Mouse (Mus musculus) limb, embryonic 15.5 days (tissue): ENCODE results near the gene Fibin. TPM values are rescaled to one million over a fixed set of nuclear protein-coding genes. Genes with fewer than 3 reads are reported as not detected.
A peak's percentile ranks its signal among the peaks of the same experiment; 100 is the strongest.

ENCODE experiments used
- ATAC-seq: fragments of 200-750 bp; cut with Nextera tagmentation; 2 replicates; pipeline ENCODE4 v1.8.0; 2017; ENCODE audit warnings: low read depth, moderate TSS enrichment; ENCODE audit not compliant: insufficient number of reproducible peaks, low FRiP score, low TSS enrichment
- H3K27ac ChIP-seq: fragments of 300-500 bp; sonication (generic); 2 replicates; pipeline ENCODE4 v1.5.1; 2015; ENCODE audit warnings: moderate library complexity, mild to moderate bottlenecking, inconsistent platforms
- H3K27me3 ChIP-seq: fragments of 300-500 bp; sonication (generic); 2 replicates; pipeline ENCODE4 v1.6.1; 2015; ENCODE audit warnings: inconsistent platforms
- H3K36me3 ChIP-seq: fragments of 300-500 bp; sonication (generic); 2 replicates; pipeline ENCODE4 v1.6.1; 2015; ENCODE audit warnings: inconsistent platforms
- H3K4me1 ChIP-seq: fragments of 300-500 bp; sonication (generic); 2 replicates; pipeline ENCODE4 v1.6.1; 2015; ENCODE audit warnings: inconsistent platforms
- H3K4me2 ChIP-seq: fragments of 300-500 bp; sonication (generic); 2 replicates; pipeline ENCODE4 v1.6.1; 2015; ENCODE audit warnings: mild to moderate bottlenecking, inconsistent platforms
- H3K4me3 ChIP-seq: fragments of 300-500 bp; sonication (generic); 2 replicates; pipeline ENCODE4 v1.5.1; 2015; ENCODE audit warnings: mild to moderate bottlenecking, inconsistent platforms
- H3K9ac ChIP-seq: fragments of 300-500 bp; sonication (generic); 2 replicates; pipeline ENCODE4 v1.6.1; 2015; ENCODE audit warnings: inconsistent platforms
- H3K9me3 ChIP-seq: fragments of 300-500 bp; sonication (generic); 2 replicates; pipeline ENCODE4 v1.6.1; 2016; ENCODE audit warnings: inconsistent platforms
- WGBS: fragments of 180-500 bp; shearing (Covaris S2); methylation state at CpG from one replicate; pipeline ENCODE4 v1.1.7; 2015; 5-methylcytosine and 5-hydroxymethylcytosine counted together
- polyA plus RNA-seq: library from polyadenylated mRNA; unstranded; fragments of >200 nt; fragmentation: Nextera tagmentation; extraction: Ambion mirVana; gene quantifications from 2 replicates; pipeline ENCODE4 v1.2.1, GENCODE M21; 2015

Fibin gene
- 119 and 120 TPM in 2 replicates for polyA plus RNA-seq

DNA sequence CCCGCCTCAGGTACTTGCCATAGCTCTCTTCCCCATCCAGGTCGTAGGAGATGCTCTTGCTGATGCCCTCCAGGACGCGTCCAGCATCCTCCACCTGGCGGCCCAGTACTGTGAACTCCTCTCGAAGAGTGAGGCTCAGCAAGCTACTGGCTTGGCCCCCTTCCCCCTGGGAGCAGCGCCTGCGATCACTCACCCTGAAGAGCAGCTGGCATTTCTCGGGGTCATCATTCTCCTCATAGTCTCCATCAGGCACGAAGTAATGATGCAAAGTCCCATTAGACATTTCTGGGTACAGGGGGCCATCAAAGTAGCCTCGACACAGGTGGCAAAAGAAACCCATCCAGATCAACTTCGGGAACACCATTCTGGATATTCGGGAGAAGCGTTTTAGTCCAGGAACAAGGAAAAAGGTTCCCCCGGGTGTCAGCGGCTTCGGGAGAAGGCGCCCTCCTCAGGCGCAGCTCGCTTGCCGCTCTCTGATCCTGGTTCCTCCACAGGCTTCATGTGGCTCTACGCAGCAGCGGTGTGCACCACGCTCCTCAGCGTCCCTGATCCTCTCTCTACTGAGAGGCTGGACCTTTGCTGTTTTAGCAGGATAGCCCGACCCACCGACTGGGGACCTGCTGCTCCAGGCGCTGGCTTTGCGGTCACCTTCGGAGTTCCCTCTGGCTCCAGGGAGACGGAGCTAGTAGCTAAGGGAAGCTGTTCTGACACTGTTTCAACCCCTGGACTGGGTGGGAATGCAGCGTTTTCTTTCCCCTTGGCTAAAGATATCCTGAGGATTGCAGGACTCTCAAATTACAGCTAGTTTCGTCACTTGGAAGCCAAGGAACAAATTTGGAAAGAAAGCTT lies at the start of gene Fibin:
Gene Fibin (minus strand): TSS at position 752 of the 852 bp plus-strand sequence.
- peak; percentile 86 for ATAC-seq
- peak within 1 kb of the TSS; percentile 60 for H3K4me2 ChIP-seq
- H3K9ac ChIP-seq = peak within 1 kb of the TSS; percentile 55
- no peaks in the 10 kb centered on the region for H3K27me3 ChIP-seq
- peak within 1 kb of the TSS; percentile 55 for H3K4me3 ChIP-seq
- no peaks in the 10 kb centered on the region for H3K36me3 ChIP-seq
- 2% methylated on average over 33 of the region's 33 CpGs for WGBS
- no peaks in the 10 kb centered on the region for H3K9me3 ChIP-seq
- peak within 1 kb of the TSS; percentile 91 for H3K27ac ChIP-seq
- peaks cover 5% of the 10 kb centered on the region; the same call in 1 of the 2 replicates for H3K4me1 ChIP-seq

DNA sequence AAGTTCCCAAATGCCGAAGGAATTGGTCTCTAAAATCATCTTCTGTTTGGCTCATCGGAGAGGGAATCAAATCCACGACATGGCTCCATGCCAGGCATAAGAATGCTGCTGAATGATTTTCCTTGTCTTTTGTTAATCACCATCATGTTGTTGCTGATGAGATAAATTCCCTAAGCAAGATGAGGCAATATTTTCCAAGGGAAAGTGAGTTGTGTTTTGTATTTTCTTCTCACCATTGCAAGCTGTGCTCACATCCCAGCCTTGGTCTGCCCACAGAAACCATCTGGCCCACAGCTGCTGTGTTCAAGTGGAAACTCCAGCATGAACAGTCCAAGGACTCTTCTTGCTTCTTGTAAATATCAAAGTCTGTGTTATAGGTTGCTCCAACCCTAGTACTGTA lies 48.4 kb upstream of the Fibin start:
- H3K4me3 ChIP-seq = no peak overlapping the region
- H3K9ac ChIP-seq = no peak overlapping the region
- no peaks in the 10 kb centered on the region for H3K27me3 ChIP-seq
- no peak overlapping the region for H3K27ac ChIP-seq
- no peaks in the 10 kb centered on the region for H3K4me1 ChIP-seq
- no peak overlapping the region for H3K4me2 ChIP-seq
- no peaks in the 10 kb centered on the region for H3K9me3 ChIP-seq
- 70% methylated on average over 3 of the region's 3 CpGs for WGBS
- H3K36me3 ChIP-seq = no peaks in the 10 kb centered on the region
- no peak for ATAC-seq

DNA sequence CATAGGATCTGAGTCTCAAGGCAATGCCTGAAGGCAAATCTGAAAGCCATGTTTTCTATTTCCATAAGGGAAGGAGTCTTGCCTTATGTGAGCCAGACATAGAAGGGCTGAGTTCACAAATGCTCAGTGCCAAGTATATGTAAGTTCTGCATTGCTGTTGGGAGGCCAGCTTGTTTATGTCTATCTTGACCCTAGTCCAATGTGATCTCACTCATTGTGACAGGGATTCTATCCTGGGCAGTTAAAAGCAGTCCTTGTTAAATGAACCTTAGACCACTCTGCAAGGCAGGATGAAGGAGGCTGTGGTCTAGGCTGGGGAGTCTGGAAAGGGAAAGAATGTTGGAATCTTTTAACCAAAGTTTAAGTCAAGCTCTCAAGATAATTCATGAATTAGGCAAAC lies 45.8 kb upstream of the Fibin start:
- 0 out of 2 replicates have a peak overlapping the region, but pooled peaks have one; percentile 33 for H3K27ac ChIP-seq
- no peak overlapping the region for H3K4me2 ChIP-seq
- H3K9ac ChIP-seq = no peak overlapping the region
- H3K4me3 ChIP-seq = no peak overlapping the region
- H3K4me1 ChIP-seq = no peaks in the 10 kb centered on the region
- no peaks in the 10 kb centered on the region for H3K9me3 ChIP-seq
- no peaks in the 10 kb centered on the region for H3K36me3 ChIP-seq
- no peaks in the 10 kb centered on the region for H3K27me3 ChIP-seq
- ATAC-seq = no peak

DNA sequence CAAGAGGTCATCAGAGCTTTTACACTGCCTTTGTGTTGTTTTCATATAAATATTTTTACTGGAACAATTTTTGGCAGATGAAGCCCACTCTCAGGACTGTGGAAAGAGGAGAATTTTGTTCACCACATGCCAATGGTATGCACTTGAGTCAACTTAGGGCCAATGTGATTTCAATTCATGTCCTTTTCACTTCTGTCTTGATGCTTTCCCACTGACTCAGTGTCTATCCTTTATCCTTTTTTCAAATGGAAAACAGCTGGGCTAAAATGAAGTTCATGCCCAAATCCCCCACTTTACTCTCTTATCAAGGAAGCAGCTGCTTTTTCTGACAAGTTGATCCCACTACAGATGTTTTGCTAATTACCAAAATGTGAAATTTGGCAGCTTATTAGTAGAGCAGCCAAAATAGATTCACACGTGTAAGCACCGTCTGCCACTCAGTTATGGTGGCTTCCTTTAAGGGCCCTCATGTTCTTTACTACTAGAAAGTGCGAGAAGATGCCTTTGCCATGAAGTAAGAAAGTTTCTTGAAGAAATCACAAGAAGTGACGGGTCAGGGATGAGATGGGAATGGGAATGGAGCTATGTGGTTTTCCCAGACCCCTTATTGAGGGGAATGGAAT lies 29.8 kb upstream of the Fibin start:
- 51% methylated on average over 4 of the region's 4 CpGs for WGBS

DNA sequence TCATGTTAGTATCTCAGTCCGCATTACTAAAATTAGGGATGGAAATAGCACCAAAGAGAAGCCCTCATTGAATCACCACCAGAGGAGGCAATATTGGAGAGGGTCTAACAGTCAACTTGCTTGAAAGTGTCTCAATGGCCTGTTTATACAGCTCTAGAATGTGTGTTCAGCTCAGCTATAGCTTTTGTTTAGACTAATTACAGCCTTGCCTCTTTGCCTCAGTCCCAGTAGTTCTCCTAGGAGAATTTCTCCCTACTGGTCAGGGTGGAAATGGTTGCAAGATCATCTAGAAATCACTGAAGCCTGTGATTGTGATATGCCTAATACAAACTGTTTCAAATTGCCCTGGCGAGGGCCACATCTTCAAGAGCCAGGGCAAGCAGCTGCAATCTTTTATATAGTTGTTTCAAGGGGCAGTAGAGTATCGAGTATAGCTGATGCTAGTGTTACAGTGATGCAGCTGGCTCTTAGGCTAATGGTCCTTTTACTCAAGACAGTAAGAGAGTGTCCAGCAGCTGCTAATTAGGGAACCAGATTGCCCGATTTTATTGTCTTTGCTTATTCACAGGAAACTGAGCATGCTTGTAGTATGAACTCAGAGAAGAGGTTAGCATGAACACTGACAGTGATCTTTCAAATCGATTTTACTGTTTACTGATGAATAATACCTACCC lies 27.9 kb upstream of the Fibin start:
- no peak overlapping the region for H3K4me2 ChIP-seq
- no peaks in the 10 kb centered on the region for H3K36me3 ChIP-seq
- no peak overlapping the region for H3K9ac ChIP-seq
- 56% methylated on average over 5 of the region's 5 CpGs for WGBS
- H3K4me1 ChIP-seq = 0 out of 2 replicates have a peak, but pooled peaks cover 3% of the 10 kb centered on the region
- no peak for ATAC-seq
- H3K27ac ChIP-seq = no peak overlapping the region
- H3K9me3 ChIP-seq = no peaks in the 10 kb centered on the region
- H3K27me3 ChIP-seq = no peaks in the 10 kb centered on the region
- no peak overlapping the region for H3K4me3 ChIP-seq

More for the DNA sequence above, 29.8 kb upstream of the Fibin start:
- Histone ChIP-seq H3K27ac (peak overlapping the region; percentile 22; the same call in 1 of the 2 replicates), H3K4me2 (no peak overlapping the region), H3K9me3 (no peaks in the 10 kb centered on the region), H3K4me3 (no peak overlapping the region), H3K9ac (no peak overlapping the region), H3K4me1 (0 out of 2 replicates have a peak, but pooled peaks cover 3% of the 10 kb centered on the region), H3K36me3 (no peaks in the 10 kb centered on the region), H3K27me3 (no peaks in the 10 kb centered on the region)
- ATAC-seq = peak; percentile 74

DNA sequence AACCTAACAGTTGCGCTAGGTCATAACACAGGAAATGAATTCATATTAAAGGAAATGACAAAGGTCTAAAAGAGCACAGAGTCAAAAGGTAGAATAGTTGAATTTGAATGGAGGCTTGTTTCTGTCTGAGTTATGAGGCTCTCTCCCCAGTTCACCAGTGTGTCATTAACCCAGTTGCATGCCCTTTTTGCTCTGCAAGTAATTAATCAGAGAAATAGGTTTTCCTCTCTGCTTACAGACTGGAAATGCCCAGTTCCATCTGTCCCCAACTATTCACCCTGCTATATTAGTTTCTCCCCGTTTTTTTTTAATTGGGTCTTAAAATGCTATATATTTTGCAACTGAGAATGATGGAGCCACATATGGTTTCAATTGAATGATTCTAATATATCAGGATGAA lies 16.8 kb upstream of the Fibin start:
- H3K4me3 ChIP-seq = no peak overlapping the region
- H3K36me3 ChIP-seq = no peaks in the 10 kb centered on the region
- no peak for ATAC-seq
- no peaks in the 10 kb centered on the region for H3K27me3 ChIP-seq
- no peak overlapping the region for H3K9ac ChIP-seq
- H3K27ac ChIP-seq = no peak overlapping the region
- H3K4me1 ChIP-seq = no peaks in the 10 kb centered on the region
- WGBS = 33% methylated on average over 2 of the region's 2 CpGs
- H3K9me3 ChIP-seq = no peaks in the 10 kb centered on the region
- H3K4me2 ChIP-seq = no peak overlapping the region

DNA sequence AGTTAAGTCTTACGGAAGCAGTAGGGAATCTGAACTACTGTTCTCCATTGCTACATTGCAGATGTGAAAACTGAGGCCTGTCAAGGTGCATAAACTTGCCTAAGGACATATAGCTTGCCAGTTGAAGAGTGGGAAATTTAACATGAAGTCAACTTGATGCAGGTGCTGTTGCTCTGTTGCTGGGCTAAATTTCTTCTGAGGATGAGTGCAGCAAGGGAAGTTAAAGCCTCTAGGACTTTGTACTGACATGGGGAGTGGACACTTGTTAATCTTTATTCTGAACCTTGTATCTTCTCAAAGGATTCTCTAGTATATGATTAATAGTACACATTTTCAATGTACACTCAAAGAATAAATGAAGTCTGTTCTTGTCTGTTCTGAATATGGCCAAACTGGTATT lies 13.7 kb upstream of the Fibin start:
- no peak for ATAC-seq
- no peaks in the 10 kb centered on the region for H3K27me3 ChIP-seq
- 90% methylated on average over 1 of the region's 1 CpGs for WGBS
- H3K9me3 ChIP-seq = no peaks in the 10 kb centered on the region
- no peak overlapping the region for H3K27ac ChIP-seq
- no peaks in the 10 kb centered on the region for H3K36me3 ChIP-seq
- H3K9ac ChIP-seq = no peak overlapping the region
- no peak overlapping the region for H3K4me2 ChIP-seq
- no peak overlapping the region for H3K4me3 ChIP-seq
- H3K4me1 ChIP-seq = no peaks in the 10 kb centered on the region

DNA sequence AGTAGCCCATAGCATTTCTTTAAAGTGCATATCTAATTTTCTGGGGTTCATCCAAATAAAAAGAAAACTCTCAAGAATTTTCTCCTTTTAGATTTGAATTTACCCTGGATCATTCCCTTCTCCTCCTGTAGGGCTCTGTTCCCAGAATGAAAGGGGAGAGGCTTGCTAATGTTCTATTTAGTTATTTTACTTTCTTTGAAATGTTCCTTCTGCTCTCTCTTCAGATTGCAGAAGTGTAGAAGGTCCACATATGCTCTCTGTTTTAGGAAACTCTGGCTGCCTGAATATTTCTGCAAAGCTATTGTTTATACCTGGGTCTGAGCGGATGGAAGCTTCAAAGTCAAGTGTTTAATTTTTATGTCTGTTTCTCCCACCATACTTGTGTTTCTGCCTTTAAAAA lies 12.5 kb upstream of the Fibin start:
- ATAC-seq = no peak
- H3K9me3 ChIP-seq = no peaks in the 10 kb centered on the region
- no peak overlapping the region for H3K4me3 ChIP-seq
- WGBS = 76% methylated on average over 1 of the region's 1 CpGs
- no peak overlapping the region for H3K9ac ChIP-seq
- no peak overlapping the region for H3K4me2 ChIP-seq
- H3K36me3 ChIP-seq = no peaks in the 10 kb centered on the region
- H3K27ac ChIP-seq = no peak overlapping the region
- H3K27me3 ChIP-seq = no peaks in the 10 kb centered on the region
- no peaks in the 10 kb centered on the region for H3K4me1 ChIP-seq

DNA sequence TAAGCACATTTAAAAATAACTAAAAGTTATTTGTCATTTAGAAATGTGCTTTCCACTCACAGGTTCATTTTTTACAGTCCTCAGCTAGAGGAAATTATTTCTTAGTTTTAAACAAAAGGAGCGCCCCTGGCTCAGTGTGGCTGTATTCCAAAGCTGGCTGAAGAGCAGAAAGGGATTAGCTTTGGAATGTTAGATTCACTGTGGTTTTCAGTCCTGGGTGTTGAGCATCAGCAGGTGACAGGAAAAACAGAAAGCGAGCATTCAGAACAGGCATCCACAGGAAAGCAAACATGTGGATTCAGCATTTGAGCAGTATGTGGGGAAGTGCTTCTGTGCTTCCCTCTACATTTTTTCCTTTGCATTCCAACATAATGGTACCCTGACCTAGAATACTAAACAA lies 10.2 kb upstream of the Fibin start:
- H3K4me3 ChIP-seq = no peak overlapping the region
- no peaks in the 10 kb centered on the region for H3K9me3 ChIP-seq
- no peak for ATAC-seq
- no peaks in the 10 kb centered on the region for H3K27me3 ChIP-seq
- H3K4me2 ChIP-seq = no peak overlapping the region
- H3K36me3 ChIP-seq = no peaks in the 10 kb centered on the region
- 59% methylated on average over 2 of the region's 2 CpGs for WGBS
- no peak overlapping the region for H3K9ac ChIP-seq
- H3K4me1 ChIP-seq = no peaks in the 10 kb centered on the region
- H3K27ac ChIP-seq = no peak overlapping the region

DNA sequence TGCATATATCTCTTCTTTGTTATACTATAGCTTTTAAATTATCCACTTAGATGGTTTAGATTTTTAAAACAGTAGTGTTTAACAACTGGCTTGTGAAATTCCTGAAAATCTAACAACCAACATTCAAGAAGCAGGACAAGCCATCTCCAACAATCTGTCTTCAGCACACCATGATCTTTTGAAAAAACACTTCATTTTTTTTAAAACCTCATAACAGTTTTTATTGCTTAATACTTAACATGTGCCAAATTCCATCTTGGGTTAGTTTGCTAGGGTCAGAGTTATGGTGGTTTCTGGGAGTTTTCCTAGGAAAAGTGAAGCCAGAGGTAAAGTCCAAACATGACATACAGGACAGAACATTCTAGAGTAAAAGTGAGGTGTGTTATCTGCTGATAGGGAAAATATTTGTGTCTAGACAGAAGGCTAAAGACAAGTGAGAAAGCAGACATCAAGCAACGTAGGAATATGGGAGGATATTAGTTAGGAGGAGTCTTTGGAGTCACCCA lies 4.5 kb upstream of the Fibin start:
- no peak overlapping the region for H3K27ac ChIP-seq
- 63% methylated on average over 1 of the region's 1 CpGs for WGBS
- no peak overlapping the region for H3K4me2 ChIP-seq
- no peaks in the 10 kb centered on the region for H3K27me3 ChIP-seq
- ATAC-seq = no peak
- H3K9me3 ChIP-seq = no peaks in the 10 kb centered on the region
- H3K36me3 ChIP-seq = no peaks in the 10 kb centered on the region
- no peak overlapping the region for H3K4me3 ChIP-seq
- H3K4me1 ChIP-seq = peaks cover 3% of the 10 kb centered on the region; the same call in 1 of the 2 replicates
- no peak overlapping the region for H3K9ac ChIP-seq

DNA sequence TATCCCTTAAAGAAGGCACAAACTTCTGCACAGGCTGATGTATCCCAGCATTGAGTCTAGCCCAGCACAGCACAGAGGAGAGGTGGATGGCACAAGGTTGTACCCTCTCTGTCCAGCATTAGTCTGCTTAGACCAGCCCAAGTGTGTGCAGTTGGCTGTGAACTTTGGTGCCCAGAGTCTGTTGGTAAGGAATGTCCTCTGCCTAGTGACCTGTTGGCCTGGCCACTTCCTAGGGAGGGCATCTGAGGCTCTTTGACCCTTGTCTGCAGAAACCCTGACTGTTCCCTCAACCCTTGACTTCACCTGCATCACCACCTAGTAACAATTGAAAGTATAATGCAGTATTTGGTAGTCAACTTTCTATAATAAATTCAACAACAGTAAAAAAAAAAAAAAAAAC lies 2.4 kb upstream of the Fibin start:
- ATAC-seq = no peak
- Histone ChIP-seq H3K27ac (no peak overlapping the region), H3K4me3 (no peak overlapping the region), H3K4me1 (peaks cover 5% of the 10 kb centered on the region; the same call in 1 of the 2 replicates), H3K9me3 (no peaks in the 10 kb centered on the region), H3K9ac (no peak overlapping the region), H3K4me2 (no peak overlapping the region), H3K27me3 (no peaks in the 10 kb centered on the region), H3K36me3 (no peaks in the 10 kb centered on the region)

DNA sequence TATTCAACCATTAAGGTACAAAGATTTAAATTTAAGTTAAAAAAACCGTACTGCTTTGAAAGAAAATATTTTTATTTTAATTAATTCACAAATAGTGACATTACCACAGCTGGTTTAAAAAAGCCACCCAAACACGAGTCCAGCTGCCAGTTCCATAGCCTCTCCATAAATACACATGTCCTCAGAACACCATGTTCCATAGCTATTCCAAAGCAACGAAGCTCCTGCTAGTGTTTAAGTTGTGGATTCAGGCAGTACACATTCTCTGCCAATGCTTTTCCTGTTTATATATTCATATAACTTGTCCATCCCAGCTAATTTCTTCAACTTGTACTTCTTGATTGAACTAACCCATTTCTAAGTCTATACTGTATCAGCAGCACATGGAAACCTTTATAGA lies 872 bp upstream of the Fibin start:
- Histone ChIP-seq H3K4me1 (peaks cover 5% of the 10 kb centered on the region; the same call in 1 of the 2 replicates), H3K4me2 (no peak overlapping the region), H3K36me3 (no peaks in the 10 kb centered on the region), H3K9me3 (no peaks in the 10 kb centered on the region), H3K4me3 (no peak overlapping the region), H3K27me3 (no peaks in the 10 kb centered on the region), H3K9ac (no peak overlapping the region), H3K27ac (peak overlapping the region; percentile 1; the same call in 1 of the 2 replicates)
- ATAC-seq = no peak
- 56% methylated on average over 3 of the region's 3 CpGs for WGBS
